Comparison of ENCODE assay signal across 23 mouse cellular contexts in the genomic region with DNA sequence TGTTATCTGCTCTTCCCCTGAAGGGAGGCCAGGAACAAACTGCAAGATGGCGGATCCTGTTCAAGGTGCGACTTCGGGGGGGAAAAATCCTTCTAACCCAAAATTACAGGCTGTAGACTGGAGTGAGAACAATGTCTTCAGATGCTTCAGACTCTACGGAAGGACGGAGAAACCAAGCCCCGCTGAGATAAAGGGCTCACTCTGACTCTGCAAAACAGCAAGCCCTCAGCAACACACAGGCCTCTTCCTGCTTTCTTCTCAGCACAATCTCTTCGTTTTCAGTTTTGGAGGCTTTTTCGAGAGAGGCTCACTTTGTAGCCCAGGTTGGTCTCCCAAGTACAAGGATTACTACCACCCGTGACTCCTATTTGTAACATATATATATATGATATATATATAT. TPM values are rescaled to one million over a fixed set of nuclear protein-coding genes. Genes with fewer than 3 reads are reported as not detected.
DNase-seq lines count a peak whose midpoint lies in the region; ATAC-seq and TF ChIP-seq lines count a peak whose summit lies in the region.
"Had no signal": no experiment of that assay in that cellular context is flagged by ENCODE, and none has a peak within 500 bp of the region (broad histone marks: within the 10 kb centered on the region; RNA-seq: fewer than 3 reads in every experiment).

No protein-coding gene starts in this region.

- no peak for TF ChIP-seq CTCF in liver, postnatal 0 days (IDR thresholded peaks at IDR 0.05; ENCODE audit: low read depth)
- no peak for TF ChIP-seq CTCF in E14TG2a.4 (conservative IDR thresholded peaks at IDR 0.05; ENCODE audit: low read length)

- peaks cover 10% of the 10 kb centered on the region; the same call in 1 of the 2 replicates for H3K4me1 ChIP-seq in liver, embryonic 11.5 days (replicated peaks; ENCODE audit: control insufficient read depth, insufficient read depth, low read length)
- peaks cover 24% of the 10 kb centered on the region for H3K4me1 ChIP-seq in liver, postnatal 0 days (ENCODE audit: insufficient read depth)
- peaks cover 36% of the 10 kb centered on the region for H3K4me1 ChIP-seq in E14TG2a.4 (replicated peaks; ENCODE audit: low read depth, low read length)
- peaks cover 35% of the 10 kb centered on the region for H3K4me1 ChIP-seq in liver, embryonic 13.5 days (replicated peaks)
- H3K4me1 ChIP-seq: forebrain, embryonic 13.5 days; heart, embryonic 13.5 days had no signal

- DNase-seq in liver, embryonic 11.5 days (ENCODE audit: low spot score) = no peak
- DNase-seq in liver, postnatal 0 days = no peak
- no peak for DNase-seq in liver, embryonic 13.5 days
- DNase-seq in spleen, adult 12 weeks (ENCODE audit: low spot score) = no peak
- no peak for DNase-seq in urinary bladder, postnatal 36 days (ENCODE audit: low spot score in 2 of 2)
- DNase-seq: adrenal gland, adult 2 months; adrenal gland, postnatal 25 days; B cell, adult 2 months; cerebellum, adult 18-20 months; cerebellum, adult 9-11 months; cerebellum, postnatal 36 days; forebrain, postnatal 0 days; gastrocnemius, adult 2 months; gastrocnemius, postnatal 36 days; heart, adult 11 months; heart, postnatal 36 days had no signal

- H3K4me3 ChIP-seq in liver, embryonic 11.5 days (ENCODE audit: low read depth, low read length) = no peak overlapping the region
- no peak overlapping the region for H3K4me3 ChIP-seq in liver, postnatal 0 days (ENCODE audit: low read depth, low read length)
- H3K4me3 ChIP-seq in E14TG2a.4 (replicated peaks; ENCODE audit: low read length) = peak overlapping the region; percentile 24; the same call in 1 of the 2 replicates
- H3K4me3 ChIP-seq in liver, embryonic 13.5 days (replicated peaks) = no peak overlapping the region
- H3K4me3 ChIP-seq: embryonic facial prominence, embryonic 10.5 days; forebrain, embryonic 13.5 days; gastrocnemius, adult 2 months; heart, embryonic 13.5 days had no signal

- no peaks in the 10 kb centered on the region for H3K27me3 ChIP-seq in liver, embryonic 11.5 days (replicated peaks; ENCODE audit: control insufficient read depth, insufficient read depth, low read length)
- no peaks in the 10 kb centered on the region for H3K27me3 ChIP-seq in liver, postnatal 0 days (ENCODE audit: insufficient read depth, low read length)
- H3K27me3 ChIP-seq in E14TG2a.4 (ENCODE audit: insufficient read depth, low read length) = no peaks in the 10 kb centered on the region
- no peaks in the 10 kb centered on the region for H3K27me3 ChIP-seq in liver, embryonic 13.5 days
- H3K27me3 ChIP-seq: forebrain, embryonic 13.5 days; heart, embryonic 13.5 days had no signal

- WGBS in liver, embryonic 11.5 days = 61% methylated on average over 9 of the region's 9 CpGs
- WGBS in liver, postnatal 0 days (ENCODE audit: insufficient replicate concordance) = 56% methylated on average over 9 of the region's 9 CpGs
- WGBS in liver, embryonic 13.5 days (ENCODE audit: insufficient replicate concordance) = 39% methylated on average over 9 of the region's 9 CpGs

- H3K4me2 ChIP-seq in liver, embryonic 11.5 days = peak overlapping the region; percentile 32
- H3K4me2 ChIP-seq in liver, postnatal 0 days (ENCODE audit: low read depth, low read length) = no peak overlapping the region
- no peak overlapping the region for H3K4me2 ChIP-seq in liver, embryonic 13.5 days
- H3K4me2 ChIP-seq: forebrain, embryonic 13.5 days; heart, embryonic 13.5 days had no signal

- no peak for TF ChIP-seq EP300 in liver, postnatal 0 days (IDR thresholded peaks at IDR 0.05; ENCODE audit: low read depth)

- no peak overlapping the region for H3K9ac ChIP-seq in liver, embryonic 11.5 days (ENCODE audit: low read depth, low read length)
- H3K9ac ChIP-seq in liver, postnatal 0 days (replicated peaks) = no peak overlapping the region
- H3K9ac ChIP-seq in liver, embryonic 13.5 days = no peak overlapping the region; the same call in 1 of the 2 replicates
- H3K9ac ChIP-seq: forebrain, embryonic 13.5 days; forebrain, postnatal 0 days; heart, embryonic 13.5 days had no signal

- no peak overlapping the region for H3K27ac ChIP-seq in liver, embryonic 11.5 days (ENCODE audit: low read depth, low read length)
- no peak overlapping the region for H3K27ac ChIP-seq in liver, postnatal 0 days (ENCODE audit: low read depth)
- 0 out of 2 replicates have a peak overlapping the region, but pooled peaks have one; percentile 2 for H3K27ac ChIP-seq in liver, embryonic 13.5 days
- H3K27ac ChIP-seq: embryonic facial prominence, embryonic 10.5 days; forebrain, embryonic 13.5 days; gastrocnemius, adult 2 months; heart, embryonic 13.5 days had no signal

- H3K36me3 ChIP-seq in liver, embryonic 11.5 days (ENCODE audit: control insufficient read depth, insufficient read depth, low read length) = no peaks in the 10 kb centered on the region
- H3K36me3 ChIP-seq in liver, postnatal 0 days (replicated peaks; ENCODE audit: insufficient read depth, low read length) = no peaks in the 10 kb centered on the region
- H3K36me3 ChIP-seq in E14TG2a.4 (ENCODE audit: insufficient read depth, low read length) = no peaks in the 10 kb centered on the region
- no peaks in the 10 kb centered on the region for H3K36me3 ChIP-seq in liver, embryonic 13.5 days
- H3K36me3 ChIP-seq: embryonic facial prominence, embryonic 10.5 days; heart, embryonic 13.5 days had no signal

- no peak for ATAC-seq in liver, embryonic 11.5 days (replicated peaks; ENCODE audit: low FRiP score)
- ATAC-seq in liver, postnatal 0 days = no peak
- no peak for ATAC-seq in liver, embryonic 13.5 days (ENCODE audit: low read depth)
- peak; percentile 61; the same call in 1 of the 2 replicates for ATAC-seq in megakaryocyte-erythroid progenitor cell, adult 5-6 weeks (replicated peaks; ENCODE audit: low FRiP score, low TSS enrichment, poor library complexity, severe bottlenecking)
- ATAC-seq: CD4-positive, CD25-positive, alpha-beta regulatory T cell, adult 4 months; forebrain, embryonic 13.5 days; forebrain, postnatal 0 days; hindbrain, embryonic 16.5 days had no signal

- no peaks in the 10 kb centered on the region for H3K9me3 ChIP-seq in liver, embryonic 11.5 days (ENCODE audit: control insufficient read depth, low read length)
- no peaks in the 10 kb centered on the region for H3K9me3 ChIP-seq in liver, postnatal 0 days (ENCODE audit: low read length)
- H3K9me3 ChIP-seq in E14TG2a.4 (ENCODE audit: low read length) = no peaks in the 10 kb centered on the region
- H3K9me3 ChIP-seq in liver, embryonic 13.5 days (replicated peaks) = no peaks in the 10 kb centered on the region
- H3K9me3 ChIP-seq: embryonic facial prominence, embryonic 10.5 days; forebrain, embryonic 13.5 days; heart, embryonic 13.5 days had no signal

RNA-seq across cellular contexts. Expression of a gene that starts 9.7 kb away (rescaled TPM):
- polyA plus RNA-seq in liver, embryonic 11.5 days (2014; fragmentation: Nextera tagmentation; extraction: Ambion mirVana) = 24.6 and 24.7 TPM in 2 replicates
- polyA plus RNA-seq in liver, postnatal 0 days (2015; fragmentation: Nextera tagmentation; extraction: Ambion mirVana) = 8.0 and 10.1 TPM in 2 replicates
- polyA plus RNA-seq in liver, embryonic 13.5 days (2015; fragmentation: Nextera tagmentation; extraction: Ambion mirVana) = 17.1 and 19.7 TPM in 2 replicates
- 21.2 and 23.4 TPM in 2 replicates for total RNA-seq in megakaryocyte-erythroid progenitor cell, adult 5-6 weeks (2014; fragmentation: Nextera tagmentation)
- 8.2 and 16.3 TPM in 2 replicates for total RNA-seq in megakaryocyte-erythroid progenitor cell, adult 5-6 weeks (2017)

RNA-seq across cellular contexts. Expression of a gene that starts 36.9 kb away (rescaled TPM):
- polyA plus RNA-seq in liver, embryonic 11.5 days (2014; fragmentation: Nextera tagmentation; extraction: Ambion mirVana) = 10.2 and 10.5 TPM in 2 replicates
- 7.3 and 8.7 TPM in 2 replicates for polyA plus RNA-seq in liver, postnatal 0 days (2015; fragmentation: Nextera tagmentation; extraction: Ambion mirVana)
- 7.0 TPM in 2 replicates for polyA plus RNA-seq in liver, embryonic 13.5 days (2015; fragmentation: Nextera tagmentation; extraction: Ambion mirVana)
- 7.3 and 9.3 TPM in 2 replicates for total RNA-seq in megakaryocyte-erythroid progenitor cell, adult 5-6 weeks (2014; fragmentation: Nextera tagmentation)
- total RNA-seq in megakaryocyte-erythroid progenitor cell, adult 5-6 weeks (2017) = 2.6 and 3.8 TPM in 2 replicates

RNA-seq across cellular contexts. Expression of a gene that starts 51.1 kb away (rescaled TPM):
- polyA plus RNA-seq in liver, embryonic 11.5 days (2014; fragmentation: Nextera tagmentation; extraction: Ambion mirVana) = 30.9 and 32.4 TPM in 2 replicates
- 6.2 and 7.7 TPM in 2 replicates for polyA plus RNA-seq in liver, postnatal 0 days (2015; fragmentation: Nextera tagmentation; extraction: Ambion mirVana)
- polyA plus RNA-seq in liver, embryonic 13.5 days (2015; fragmentation: Nextera tagmentation; extraction: Ambion mirVana) = 10.3 and 12.5 TPM in 2 replicates
- total RNA-seq in megakaryocyte-erythroid progenitor cell, adult 5-6 weeks (2014; fragmentation: Nextera tagmentation) = 67.0 and 72.8 TPM in 2 replicates
- 19.5 and 26.5 TPM in 2 replicates for total RNA-seq in megakaryocyte-erythroid progenitor cell, adult 5-6 weeks (2017)
